Mouse (Mus musculus): ENCODE data around the gene Gm20388.

DNA sequence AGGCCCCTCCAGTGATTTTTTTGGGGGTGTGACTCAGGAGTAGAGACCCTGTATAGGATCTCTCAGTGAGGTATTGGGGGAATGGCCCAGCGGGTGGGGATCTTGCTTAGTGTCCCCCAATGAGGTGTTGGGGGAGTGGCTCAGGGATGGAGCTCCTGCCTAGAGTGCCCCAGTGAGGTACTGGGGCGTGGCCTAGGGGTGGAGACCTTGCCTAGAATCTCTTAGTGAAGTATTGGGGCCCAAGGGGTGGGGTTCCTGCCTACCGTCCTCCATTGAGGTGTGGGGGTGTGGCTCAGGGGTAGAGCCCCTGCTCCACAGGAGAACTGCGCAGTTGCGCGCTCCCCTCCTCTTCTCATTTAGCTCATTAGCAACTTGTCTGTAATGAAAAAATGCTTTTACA, 912.7 kb downstream of the Gm20388 start:
- TF ChIP-seq CTCF (conservative IDR thresholded peaks at IDR 0.05; ENCODE audit: insufficient read depth, insufficient read length, low read depth, low read length) (no peak), POLR2A (IDR thresholded peaks at IDR 0.05; ENCODE audit: low read depth, low read length) (no peak)

Measured in kidney, adult 2 months (tissue).